Mouse (Mus musculus) hindbrain, embryonic 16.5 days (tissue): ENCODE data around the gene Tnni3. TPM values are rescaled to one million over a fixed set of nuclear protein-coding genes. Genes with fewer than 3 reads are reported as not detected.

Experiments used
- ATAC-seq: fragments of 200-750 bp; cut with Nextera tagmentation; 2 replicates; pipeline ENCODE4 v1.8.0; 2017; ENCODE audit warnings: moderate TSS enrichment, moderate library complexity
- H3K27ac ChIP-seq: fragments of 300-500 bp; sonication (generic); 2 replicates; pipeline ENCODE4 v1.5.1; 2014; ENCODE audit warnings: low read depth, mild to moderate bottlenecking, control low read depth, low read length, moderate library complexity
- H3K27me3 ChIP-seq: fragments of 300-500 bp; sonication (generic); replicated peaks from 2 replicates; pipeline ENCODE4 v1.6.1; 2014; ENCODE audit warnings: low read length; ENCODE audit not compliant: control insufficient read depth, insufficient read depth
- H3K36me3 ChIP-seq: fragments of 300-500 bp; sonication (generic); 2 replicates; pipeline ENCODE4 v1.6.1; 2014; ENCODE audit warnings: mild to moderate bottlenecking, low read length, moderate library complexity, mixed read lengths; ENCODE audit not compliant: control insufficient read depth, insufficient read depth
- H3K4me1 ChIP-seq: fragments of 300-500 bp; sonication (generic); 2 replicates; pipeline ENCODE4 v1.6.1; 2014; ENCODE audit warnings: low read depth, low read length; ENCODE audit not compliant: control insufficient read depth, insufficient read depth
- H3K4me2 ChIP-seq: fragments of 300-500 bp; sonication (generic); 2 replicates; pipeline ENCODE4 v1.6.1; 2014; ENCODE audit warnings: mild to moderate bottlenecking, low read length, control low read depth, moderate library complexity
- H3K4me3 ChIP-seq: fragments of 300-500 bp; sonication (generic); 2 replicates; pipeline ENCODE4 v1.5.1; 2014; ENCODE audit warnings: mild to moderate bottlenecking, low read length, control low read depth, moderate library complexity
- H3K9ac ChIP-seq: fragments of 300-500 bp; sonication (generic); 2 replicates; pipeline ENCODE4 v1.6.1; 2014; ENCODE audit warnings: low read depth, mild to moderate bottlenecking, control low read depth, low read length, moderate library complexity
- H3K9me3 ChIP-seq: fragments of 300-500 bp; sonication (generic); 2 replicates; pipeline ENCODE4 v1.6.1; 2014; ENCODE audit warnings: mild to moderate bottlenecking, low read length, moderate library complexity; ENCODE audit not compliant: control insufficient read depth
- WGBS: fragments of 180-500 bp; shearing (Covaris S2); extraction: QIAGEN DNeasy Blood & Tissue Kit; methylation state at CpG from one replicate; pipeline ENCODE4 v1.1.7; 2014; 5-methylcytosine and 5-hydroxymethylcytosine counted together
- polyA plus RNA-seq: library from polyadenylated mRNA; unstranded; fragments of >200 nt; fragmentation: Nextera tagmentation; extraction: Ambion mirVana; gene quantifications from 2 replicates; pipeline ENCODE4 v1.2.1, GENCODE M21; 2015

Tnni3 gene
- polyA plus RNA-seq, 1 experiment from 2014 or later, result 1.7 TPM

GRCm38 (mm10) chr7:4523205-4524130 is 561 bp downstream of the Tnni3 start:
- no peak overlapping the region for H3K4me3 ChIP-seq

GRCm38 (mm10) chr7:4522292-4522691 is 1.7 kb downstream of the Tnni3 start:
- H3K36me3 ChIP-seq, result no peaks in the 10 kb centered on the region
- H3K4me1 ChIP-seq, result peaks cover 3% of the 10 kb centered on the region; the same call in 1 of the 2 replicates
- H3K27me3 ChIP-seq, result peaks cover 4% of the 10 kb centered on the region; the same call in 1 of the 2 replicates
- no peak overlapping the region for H3K9ac ChIP-seq
- H3K9me3 ChIP-seq, result no peaks in the 10 kb centered on the region
- WGBS, result 67% methylated on average over 5 of the region's 6 CpGs
- no peak for ATAC-seq
- no peak overlapping the region for H3K4me2 ChIP-seq
- no peak overlapping the region for H3K4me3 ChIP-seq
- H3K27ac ChIP-seq, result no peak overlapping the region

More at GRCm38 (mm10) chr7:4523205-4524130, 561 bp downstream of the Tnni3 start:
- Histone ChIP-seq H3K9ac (no peak overlapping the region), H3K36me3 (no peaks in the 10 kb centered on the region), H3K4me1 (peaks cover 3% of the 10 kb centered on the region; the same call in 1 of the 2 replicates), H3K27ac (no peak overlapping the region), H3K27me3 (peaks cover 4% of the 10 kb centered on the region; the same call in 1 of the 2 replicates), H3K9me3 (no peaks in the 10 kb centered on the region), H3K4me2 (no peak overlapping the region)
- WGBS, result 91% methylated on average over 33 of the region's 33 CpGs
- ATAC-seq, result no peak

GRCm38 (mm10) chr7:4521231-4522003 is 2.6 kb downstream of the Tnni3 start:
- H3K27me3 ChIP-seq, result peaks cover 4% of the 10 kb centered on the region; the same call in 1 of the 2 replicates
- no peaks in the 10 kb centered on the region for H3K9me3 ChIP-seq
- 34% methylated on average over 32 of the region's 32 CpGs for WGBS
- no peak overlapping the region for H3K9ac ChIP-seq
- H3K4me3 ChIP-seq, result peak overlapping the region; percentile 34
- no peak overlapping the region for H3K27ac ChIP-seq
- peak overlapping the region; percentile 58 for H3K4me2 ChIP-seq
- no peak for ATAC-seq
- no peaks in the 10 kb centered on the region for H3K36me3 ChIP-seq
- H3K4me1 ChIP-seq, result no peaks in the 10 kb centered on the region; the same call in 1 of the 2 replicates

- Histone ChIP-seq H3K27ac (no peak overlapping the region), H3K4me3 (no peak overlapping the region), H3K4me1 (no peaks in the 10 kb centered on the region; the same call in 1 of the 2 replicates), H3K27me3 (peaks cover 4% of the 10 kb centered on the region; the same call in 1 of the 2 replicates), H3K36me3 (no peaks in the 10 kb centered on the region), H3K4me2 (no peak overlapping the region), H3K9me3 (no peaks in the 10 kb centered on the region), H3K9ac (no peak overlapping the region)
- WGBS, result 81% methylated on average over 1 of the region's 1 CpGs
- ATAC-seq, result no peak
Observed at GRCm38 (mm10) chr7:4518487-4518886, 5.5 kb downstream of the Tnni3 start.

GRCm38 (mm10) chr7:4516332-4517050 is 7.5 kb downstream of the Tnni3 start, which contains the start of gene Tnnt1:
Gene Tnnt1 (minus strand): TSS chr7:4516382.
- H3K9me3 ChIP-seq, result no peaks in the 10 kb centered on the region
- no peak within 1 kb of the TSS for H3K9ac ChIP-seq
- no peak within 1 kb of the TSS for H3K4me2 ChIP-seq
- 12% methylated on average over 4 of the region's 4 CpGs for WGBS
- no peaks in the 10 kb centered on the region for H3K36me3 ChIP-seq
- H3K27ac ChIP-seq, result no peak within 1 kb of the TSS
- H3K4me1 ChIP-seq, result no peaks in the 10 kb centered on the region; the same call in 1 of the 2 replicates
- H3K27me3 ChIP-seq, result peaks cover 4% of the 10 kb centered on the region; the same call in 1 of the 2 replicates
- no peak for ATAC-seq
- no peak within 1 kb of the TSS for H3K4me3 ChIP-seq

GRCm38 (mm10) chr7:4515853-4516252 is 8.2 kb downstream of the Tnni3 start:
- ATAC-seq, result peak; percentile 31; the same call in 1 of the 2 replicates
- H3K4me3 ChIP-seq, result no peak overlapping the region
- no peak overlapping the region for H3K4me2 ChIP-seq
- H3K36me3 ChIP-seq, result no peaks in the 10 kb centered on the region
- H3K27me3 ChIP-seq, result peaks cover 4% of the 10 kb centered on the region; the same call in 1 of the 2 replicates
- no peak overlapping the region for H3K9ac ChIP-seq
- 58% methylated on average over 6 of the region's 6 CpGs for WGBS
- no peaks in the 10 kb centered on the region for H3K4me1 ChIP-seq
- no peak overlapping the region for H3K27ac ChIP-seq
- no peaks in the 10 kb centered on the region for H3K9me3 ChIP-seq

- H3K4me3 ChIP-seq, result no peak overlapping the region
- H3K36me3 ChIP-seq, result no peaks in the 10 kb centered on the region
- 57% methylated on average over 6 of the region's 6 CpGs for WGBS
- H3K27me3 ChIP-seq, result no peaks in the 10 kb centered on the region
- H3K4me1 ChIP-seq, result no peaks in the 10 kb centered on the region
- H3K9ac ChIP-seq, result no peak overlapping the region
- ATAC-seq, result no peak
- H3K4me2 ChIP-seq, result no peak overlapping the region
- no peaks in the 10 kb centered on the region for H3K9me3 ChIP-seq
- H3K27ac ChIP-seq, result no peak overlapping the region
Observed at GRCm38 (mm10) chr7:4513829-4514712, 10.0 kb downstream of the Tnni3 start.

- no peak for ATAC-seq
- H3K9me3 ChIP-seq, result no peaks in the 10 kb centered on the region
- no peak overlapping the region for H3K9ac ChIP-seq
- 37% methylated on average over 13 of the region's 13 CpGs for WGBS
- no peak overlapping the region for H3K4me3 ChIP-seq
- no peaks in the 10 kb centered on the region for H3K36me3 ChIP-seq
- no peaks in the 10 kb centered on the region for H3K4me1 ChIP-seq
- H3K4me2 ChIP-seq, result no peak overlapping the region
- no peak overlapping the region for H3K27ac ChIP-seq
- H3K27me3 ChIP-seq, result no peaks in the 10 kb centered on the region
Observed at GRCm38 (mm10) chr7:4513236-4513635, 10.8 kb downstream of the Tnni3 start.
